Mouse (Mus musculus) retina, embryonic 14.5 days (tissue): ENCODE measurements around the gene Exosc5.
A peak's percentile ranks its signal among the peaks of the same experiment; 100 is the strongest.

Experiments
- DNase-seq: peaks from one replicate; pipeline ENCODE4 v3.0.0-alpha.2; 2015; ENCODE audit warnings: low spot score

Gene Exosc5

DNA sequence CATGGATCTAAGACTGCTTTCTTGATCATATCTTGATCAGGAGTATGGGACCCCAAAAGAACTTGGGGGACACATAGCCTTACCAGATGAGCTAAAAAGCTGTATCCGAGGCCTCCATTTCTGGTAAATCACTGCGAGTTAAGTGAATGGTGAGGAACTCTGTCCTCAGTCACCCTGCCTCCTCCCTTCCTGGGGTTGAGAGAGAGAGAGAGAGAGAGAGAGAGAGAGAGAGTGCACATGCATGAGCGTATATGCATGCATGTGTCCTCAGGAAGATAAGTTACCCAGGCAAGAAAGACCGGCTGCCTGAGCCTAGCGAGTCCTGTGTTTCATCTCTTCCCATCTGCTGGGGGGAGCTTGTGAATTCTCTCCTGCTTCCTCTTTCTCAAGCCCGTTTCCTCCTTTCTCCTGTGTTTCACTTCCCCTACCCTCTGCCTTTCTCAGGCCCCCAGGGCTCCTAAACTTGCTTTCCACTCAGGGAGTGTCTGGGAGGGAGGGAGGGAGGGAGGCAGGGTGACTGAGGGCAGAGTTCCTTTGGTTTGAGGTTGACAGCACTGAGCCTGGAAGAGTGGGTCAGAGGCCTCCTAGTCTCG lies 47.7 kb downstream of the Exosc5 start:
- no peak for DNase-seq

DNA sequence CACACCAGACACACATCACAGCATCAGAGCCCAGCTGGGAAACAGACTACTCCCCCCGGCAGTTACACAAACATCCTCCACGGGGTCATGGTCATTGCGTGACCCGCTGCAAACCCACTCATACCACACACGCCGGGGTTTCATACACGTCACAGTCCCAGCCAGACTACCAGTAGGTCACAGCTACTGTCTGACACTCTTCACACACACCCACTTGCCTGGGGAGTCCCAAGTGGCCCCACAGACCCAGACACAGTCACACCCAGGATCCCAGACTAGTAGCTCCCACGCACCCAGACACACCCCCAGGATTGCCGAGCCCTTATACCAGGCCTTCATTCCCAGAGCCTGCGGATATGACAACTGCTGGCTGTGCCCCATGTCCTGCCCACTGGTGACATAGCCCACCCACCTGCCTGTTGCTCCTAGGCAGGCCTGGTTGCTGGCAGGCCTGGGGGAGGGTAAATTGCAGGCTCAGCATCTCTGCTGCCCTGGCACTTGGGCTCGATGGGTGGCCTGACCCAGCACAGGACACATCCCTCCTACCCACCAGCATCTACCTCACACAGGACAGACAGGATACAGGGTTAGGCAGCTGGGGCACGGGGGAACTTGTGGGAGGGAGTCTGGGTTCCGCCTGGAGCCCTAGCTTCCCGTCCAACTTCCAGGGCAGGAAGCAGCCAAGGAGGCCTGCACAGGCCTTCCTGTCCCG lies 48.8 kb downstream of the Exosc5 start:
- no peak for DNase-seq

DNA sequence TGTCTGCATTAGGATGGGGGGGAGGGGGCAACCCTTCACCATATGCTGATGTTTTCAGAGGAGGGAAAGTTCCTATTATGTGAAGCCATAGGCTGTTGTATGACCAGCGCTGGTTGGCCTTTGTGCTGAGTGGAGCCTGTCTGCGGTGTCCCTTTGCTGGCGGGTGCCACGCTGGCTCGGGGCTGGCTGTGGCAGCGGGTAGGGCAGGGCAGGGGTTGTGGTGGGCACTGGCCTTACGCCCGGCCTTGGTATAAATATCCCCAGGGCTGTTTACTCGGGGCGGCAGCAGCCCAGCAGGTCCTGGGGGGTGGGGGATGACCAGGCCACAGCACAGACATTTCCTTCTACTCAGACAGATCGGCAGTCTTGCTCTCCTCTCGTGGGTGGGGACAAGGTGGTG lies 51.0 kb downstream of the Exosc5 start:
- no peak for DNase-seq

DNA sequence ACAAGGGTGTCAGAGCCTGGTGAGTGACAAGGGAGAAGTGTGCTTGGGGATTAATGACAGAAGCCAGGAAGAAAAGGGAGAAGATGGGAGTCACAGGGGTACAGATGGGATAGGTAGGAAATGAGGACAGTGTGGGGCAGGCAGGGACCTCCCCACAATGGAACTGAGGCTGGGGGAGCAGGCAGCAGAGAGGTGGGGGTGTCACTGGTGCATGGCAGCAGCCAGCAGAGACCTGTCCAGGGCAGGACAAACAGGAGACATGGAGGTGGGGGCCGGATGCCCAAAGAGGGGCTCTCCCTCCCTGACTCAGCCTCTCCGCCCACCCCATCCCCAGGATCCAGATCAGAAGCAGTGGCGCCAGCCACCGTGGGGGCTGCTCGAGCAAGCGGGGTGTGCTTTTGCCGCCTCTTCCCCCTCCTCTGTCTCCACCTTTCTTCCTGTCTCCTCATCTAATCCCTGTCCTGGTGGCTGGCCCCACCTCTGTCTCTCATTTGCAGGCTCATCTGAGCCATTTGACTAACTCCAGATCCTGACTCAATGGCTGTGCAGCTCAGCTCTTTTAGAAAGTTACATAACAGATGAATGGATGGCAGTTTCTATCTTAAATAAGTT lies 51.7 kb downstream of the Exosc5 start:
- DNase-seq: no peak

DNA sequence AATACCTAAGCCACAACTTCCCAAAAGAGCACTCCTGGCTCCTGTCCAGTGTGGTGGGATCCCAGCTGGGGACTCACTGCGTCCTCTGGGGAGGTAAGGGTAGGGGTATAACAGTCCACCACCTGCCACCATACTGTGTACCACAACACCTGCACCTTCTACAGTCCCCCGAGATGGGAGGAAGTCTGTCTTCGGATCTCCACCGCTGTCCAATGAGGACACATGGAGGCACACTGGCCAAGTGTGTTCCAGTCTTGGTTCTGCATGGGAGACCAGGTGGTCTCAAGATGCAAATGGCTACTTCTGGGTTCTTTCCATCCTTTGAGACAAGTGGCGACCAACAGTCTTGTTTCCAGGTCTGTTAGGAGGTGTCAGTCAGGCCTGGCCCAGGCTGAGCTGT lies 52.2 kb downstream of the Exosc5 start:
- no peak for DNase-seq

DNA sequence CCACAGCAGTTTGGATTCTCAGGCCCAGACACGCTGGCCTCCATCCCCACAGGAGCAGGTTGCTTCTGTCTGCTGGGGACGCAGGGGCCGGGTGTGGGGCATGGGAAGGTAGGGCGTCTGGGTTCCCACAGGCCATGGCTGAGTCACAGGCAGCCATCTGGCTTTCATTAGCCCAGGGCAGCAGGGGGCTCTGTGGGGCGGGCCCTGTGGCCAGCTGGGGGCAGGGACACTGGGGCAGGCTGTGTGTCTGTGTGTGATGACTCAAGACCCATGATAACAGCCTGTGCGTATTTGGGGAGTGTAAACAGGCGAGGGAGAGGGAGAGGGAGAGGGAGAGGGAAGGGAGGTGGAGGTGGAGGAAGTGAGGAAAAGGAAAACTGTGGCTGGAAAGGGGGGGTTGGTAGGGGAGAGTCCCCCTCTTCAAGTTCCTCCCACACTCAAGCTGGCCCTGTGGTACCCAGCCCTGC lies 52.8 kb downstream of the Exosc5 start:
- DNase-seq: no peak

DNA sequence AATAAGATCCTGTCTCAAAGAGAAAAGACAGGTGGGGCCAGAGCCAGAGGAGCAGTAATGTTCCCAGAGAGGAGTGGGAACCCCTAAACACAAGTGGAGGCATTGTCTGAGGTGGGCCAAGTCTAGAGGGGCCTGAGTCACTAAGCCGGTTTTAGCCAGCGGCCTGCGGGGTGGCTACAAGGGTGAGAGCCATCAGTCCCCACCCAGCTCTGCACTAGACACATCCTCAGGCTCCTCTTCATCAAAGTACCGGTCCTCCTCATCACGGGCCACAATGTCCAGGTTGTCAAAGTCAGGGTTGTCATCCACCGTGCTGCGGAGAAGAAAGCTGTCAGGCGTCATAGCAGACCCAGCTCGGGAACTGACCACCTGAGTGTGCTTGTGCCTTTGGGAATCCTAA lies 53.8 kb downstream of the Exosc5 start:
- no peak for DNase-seq

DNA sequence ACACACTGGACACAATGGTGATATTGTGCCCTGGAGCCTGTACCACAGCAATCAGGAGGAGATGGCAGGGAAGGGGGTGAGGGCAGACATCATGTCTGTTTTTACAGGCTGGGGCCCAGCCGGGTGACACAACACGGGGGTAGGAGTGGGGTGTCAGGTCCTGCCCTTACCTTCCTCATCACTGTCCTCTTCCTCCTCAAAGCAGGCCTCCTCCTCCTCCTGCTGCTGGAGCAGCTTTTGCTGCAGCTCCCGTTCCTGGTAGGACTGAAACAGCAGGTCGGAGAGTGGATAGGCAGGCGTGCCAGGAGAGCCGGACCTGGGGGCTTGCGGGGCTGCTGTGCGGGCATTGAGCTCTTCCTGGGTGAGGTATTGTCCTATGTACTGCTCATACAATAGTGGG lies 55.6 kb downstream of the Exosc5 start:
- no peak for DNase-seq

DNA sequence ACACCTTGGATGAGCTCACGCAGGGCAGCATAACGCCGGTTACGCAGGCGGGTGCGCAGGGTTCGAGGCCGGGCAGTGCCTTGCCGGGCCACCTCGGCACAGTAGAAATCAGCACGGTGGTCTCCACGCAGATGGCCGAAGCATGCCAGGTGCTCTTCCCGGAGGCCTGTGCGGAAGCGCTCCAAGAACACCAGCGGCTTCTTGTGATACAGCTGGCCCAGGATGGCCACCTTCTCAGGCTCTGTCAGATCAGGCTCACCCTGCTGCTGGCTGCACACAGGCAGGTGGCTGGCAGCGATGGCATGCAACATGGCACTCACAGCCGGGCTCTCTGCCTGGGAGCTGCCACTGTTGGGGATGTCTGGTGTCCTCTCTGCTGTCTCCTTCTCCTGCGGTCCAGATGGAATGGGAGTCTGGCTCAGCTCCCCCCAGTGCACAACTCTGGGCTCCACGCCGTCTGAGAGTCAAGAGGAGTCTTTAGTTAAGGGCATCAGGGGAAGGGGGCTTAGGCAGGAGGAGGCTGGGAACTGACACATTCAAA lies 56.8 kb downstream of the Exosc5 start:
- DNase-seq: no peak

DNA sequence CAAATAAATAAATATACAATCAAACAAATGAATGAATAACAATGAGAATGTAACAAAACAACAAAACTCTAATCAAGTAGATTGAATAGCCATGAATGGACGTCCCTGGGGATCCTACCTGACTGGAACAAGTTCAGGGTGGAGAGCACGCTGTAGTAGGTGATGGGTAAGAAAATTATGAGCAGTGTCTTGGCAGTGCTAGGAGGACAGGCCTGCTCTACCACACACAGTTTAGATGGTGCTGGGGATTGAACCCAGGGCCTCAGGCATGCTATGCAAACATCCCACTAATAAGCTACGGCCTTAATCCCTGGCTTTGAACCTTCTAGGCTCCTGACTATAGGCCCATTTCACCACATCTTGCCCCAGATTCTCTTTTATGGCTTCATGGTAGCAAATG lies 58.5 kb downstream of the Exosc5 start:
- DNase-seq: no peak

DNA sequence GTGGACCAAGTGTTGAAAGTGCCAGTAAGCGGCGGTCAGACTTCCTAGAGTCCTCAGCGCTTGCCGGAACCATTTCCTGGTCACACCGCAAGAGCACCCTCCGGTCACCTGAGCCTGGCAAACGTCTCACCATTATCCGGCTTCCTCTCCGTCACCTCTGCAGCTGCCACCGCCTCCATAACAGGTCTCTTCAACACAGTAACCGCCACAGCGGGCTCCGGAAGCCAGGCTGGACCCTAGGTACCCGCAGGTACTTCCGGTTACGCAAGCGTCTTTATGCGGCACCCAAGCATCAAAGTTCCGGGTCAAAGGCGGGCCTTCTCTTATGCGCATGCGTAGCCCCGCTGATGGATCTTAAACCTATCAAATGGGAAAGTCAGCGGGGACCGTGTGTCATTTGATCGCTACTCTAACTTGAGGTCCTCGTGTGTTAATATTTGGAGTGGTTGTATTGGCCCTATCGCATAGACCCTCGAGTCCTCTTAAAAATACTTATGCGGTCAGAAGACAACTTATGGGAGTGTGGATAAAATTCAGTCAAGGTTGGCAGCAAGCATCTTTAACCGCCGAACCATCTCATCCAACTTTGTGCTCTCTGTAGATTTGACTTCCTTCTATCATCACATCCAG lies 59.9 kb downstream of the Exosc5 start, which contains the start of gene Ccdc97:
Gene Ccdc97 (minus strand): TSS at position 301 of the 630 bp plus-strand sequence.
- DNase-seq: peak; percentile 97

DNA sequence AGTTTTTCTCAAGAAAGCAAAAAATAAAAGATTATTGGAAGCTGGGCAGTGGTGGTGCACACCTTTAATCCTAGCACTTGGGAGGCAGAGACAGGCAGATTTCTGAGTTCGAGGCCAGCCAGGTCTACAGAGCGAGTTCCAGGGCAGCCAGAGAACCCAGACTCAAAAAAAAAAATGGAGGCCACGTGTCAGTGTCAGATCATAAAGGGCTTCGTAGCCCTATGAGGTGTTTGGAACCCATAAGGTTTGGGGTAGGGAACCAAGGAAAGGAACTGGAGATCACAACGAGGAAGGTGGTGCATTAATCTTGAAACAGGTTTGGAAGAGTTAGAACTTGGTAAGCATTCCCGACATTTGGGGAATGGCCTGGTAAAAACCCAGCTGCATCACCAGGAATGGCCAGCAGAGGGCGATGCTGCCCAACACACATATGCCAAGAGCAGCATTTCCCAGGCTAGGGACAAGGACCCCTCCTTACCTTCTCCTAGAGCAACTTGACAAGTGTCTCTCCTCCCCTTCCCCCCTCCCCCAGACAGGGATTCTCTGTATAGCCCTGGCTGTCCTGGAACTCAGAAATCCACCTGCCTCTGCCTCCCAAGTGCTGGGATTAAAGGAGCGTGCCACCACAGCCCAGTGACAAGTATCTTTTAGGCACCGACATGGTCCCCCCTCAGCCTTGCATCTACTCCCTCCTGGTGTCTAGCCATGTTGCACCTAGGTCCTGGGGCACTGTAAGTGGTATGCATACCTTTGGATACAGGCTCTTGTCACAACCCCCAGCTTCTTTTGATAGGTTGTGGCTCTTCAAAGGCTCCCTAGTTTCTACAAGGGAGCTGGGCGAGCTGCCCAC lies 61.0 kb downstream of the Exosc5 start:
- peak; percentile 91 for DNase-seq

DNA sequence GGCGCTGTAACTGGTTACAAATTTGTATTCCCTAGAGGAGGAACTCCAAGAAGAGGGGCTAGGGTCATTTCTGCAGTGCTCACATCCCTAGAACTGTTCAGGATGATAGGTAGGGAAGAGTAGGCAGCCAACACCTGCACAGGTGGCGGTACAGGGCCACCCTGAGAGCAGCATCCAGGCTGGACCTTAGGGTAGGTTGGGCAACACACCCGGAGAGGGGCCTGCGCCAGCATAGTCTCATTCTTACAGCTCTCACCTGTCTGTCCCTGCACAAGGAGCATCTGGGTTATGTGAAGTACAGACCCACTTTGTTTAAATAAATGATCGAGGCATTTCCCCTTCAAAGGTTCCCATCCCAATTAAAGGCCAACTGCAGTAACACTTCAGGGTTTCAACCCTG lies 61.8 kb downstream of the Exosc5 start:
- no peak for DNase-seq
